Mouse (Mus musculus): Measurements from ENCODE around the gene Pla2g15.

Pla2g15 gene

GRCm38 (mm10) chr8:106149801-106150652, at the start of gene Pla2g15:
Pla2g15 (plus strand) TSS chr8:106150399.
- peak; percentile 93 to 94 for DNase-seq

- no peak for DNase-seq
Measured at GRCm38 (mm10) chr8:106102321-106102720, 47.9 kb upstream of the Pla2g15 start.

GRCm38 (mm10) chr8:106103888-106104287, 46.3 kb upstream of the Pla2g15 start:
- no peak for DNase-seq

- no peak for DNase-seq
Measured at GRCm38 (mm10) chr8:106106193-106106592, 44.0 kb upstream of the Pla2g15 start.

GRCm38 (mm10) chr8:106108080-106108479, 42.1 kb upstream of the Pla2g15 start:
- no peak for DNase-seq

GRCm38 (mm10) chr8:106108729-106109128, 41.5 kb upstream of the Pla2g15 start:
- DNase-seq, result peak in 1 of 2 experiments; percentile 23

- DNase-seq, result no peak
Measured at GRCm38 (mm10) chr8:106112041-106112440, 38.2 kb upstream of the Pla2g15 start.

- no peak for DNase-seq
Measured at GRCm38 (mm10) chr8:106112514-106112913, 37.7 kb upstream of the Pla2g15 start.

GRCm38 (mm10) chr8:106115897-106116296, 34.3 kb upstream of the Pla2g15 start:
- peak; percentile 74 to 79 for DNase-seq

GRCm38 (mm10) chr8:106123443-106123842, 26.8 kb upstream of the Pla2g15 start:
- no peak for DNase-seq

GRCm38 (mm10) chr8:106126055-106126454, 24.1 kb upstream of the Pla2g15 start:
- DNase-seq, result no peak

GRCm38 (mm10) chr8:106127054-106127453, 23.1 kb upstream of the Pla2g15 start:
- DNase-seq, result no peak

GRCm38 (mm10) chr8:106127882-106128410, 22.3 kb upstream of the Pla2g15 start:
- no peak for DNase-seq

GRCm38 (mm10) chr8:106129232-106129930, 20.8 kb upstream of the Pla2g15 start:
- no peak for DNase-seq

GRCm38 (mm10) chr8:106129997-106130396, 20.2 kb upstream of the Pla2g15 start:
- no peak for DNase-seq

- no peak for DNase-seq
Measured at GRCm38 (mm10) chr8:106130505-106130904, 19.7 kb upstream of the Pla2g15 start.

GRCm38 (mm10) chr8:106131021-106131420, 19.2 kb upstream of the Pla2g15 start:
- no peak for DNase-seq

- DNase-seq, result no peak
Measured at GRCm38 (mm10) chr8:106131488-106132222, 18.5 kb upstream of the Pla2g15 start.

GRCm38 (mm10) chr8:106132356-106132755, 17.8 kb upstream of the Pla2g15 start:
- no peak for DNase-seq

GRCm38 (mm10) chr8:106133526-106133925, 16.7 kb upstream of the Pla2g15 start:
- DNase-seq, result no peak

- no peak for DNase-seq
Measured at GRCm38 (mm10) chr8:106133946-106134345, 16.3 kb upstream of the Pla2g15 start.

- peak in 1 of 2 experiments; percentile 25 for DNase-seq
Measured at GRCm38 (mm10) chr8:106134751-106135571, 15.2 kb upstream of the Pla2g15 start.
